Mouse (Mus musculus) midbrain, postnatal 0 days (tissue): ENCODE data around the gene Csnk1e. TPM values are rescaled to one million over a fixed set of nuclear protein-coding genes. Genes with fewer than 3 reads are reported as not detected.
"Not testable (repeated sequence)": the region's sequence is repeated elsewhere in the genome, so short reads cannot be mapped to it uniquely, and the experiment has no call there.

Experiments used
- ATAC-seq: fragments of 200-750 bp; cut with Nextera tagmentation; 2 replicates; pipeline ENCODE4 v1.8.0; 2017; ENCODE audit warnings: moderate number of reproducible peaks, mild to moderate bottlenecking, moderate TSS enrichment, moderate library complexity; ENCODE audit not compliant: low FRiP score
- DNase-seq: peaks from one replicate; pipeline ENCODE4 v3.0.0-alpha.2; 2015; ENCODE audit warnings: low spot score
- H3K27ac ChIP-seq: fragments of 300-500 bp; sonication (generic); 2 replicates; pipeline ENCODE4 v1.5.1; 2014; ENCODE audit warnings: low read depth, mild to moderate bottlenecking, low read length, mixed read lengths
- H3K27me3 ChIP-seq: fragments of 300-500 bp; sonication (generic); 2 replicates; pipeline ENCODE4 v1.6.1; 2014; ENCODE audit warnings: low read length, control low read depth, mixed read lengths; ENCODE audit not compliant: insufficient read depth
- H3K36me3 ChIP-seq: fragments of 300-500 bp; sonication (generic); 2 replicates; pipeline ENCODE4 v1.6.1; 2014; ENCODE audit warnings: low read length, control low read depth, mixed read lengths; ENCODE audit not compliant: insufficient read depth
- H3K4me1 ChIP-seq: fragments of 300-500 bp; sonication (generic); 2 replicates; pipeline ENCODE4 v1.6.1; 2014; ENCODE audit warnings: mild to moderate bottlenecking, control low read depth, antibody characterized with exemption, low read length, mixed read lengths; ENCODE audit not compliant: insufficient read depth
- H3K4me2 ChIP-seq: fragments of 300-500 bp; sonication (generic); 2 replicates; pipeline ENCODE4 v1.6.1; 2014; ENCODE audit warnings: low read depth, mild to moderate bottlenecking, low read length, mixed read lengths; ENCODE audit not compliant: poor library complexity, severe bottlenecking
- H3K4me3 ChIP-seq: fragments of 300-500 bp; sonication (generic); 2 replicates; pipeline ENCODE4 v1.5.1; 2014; ENCODE audit warnings: low read depth, mild to moderate bottlenecking, low read length, moderate library complexity
- H3K9ac ChIP-seq: fragments of 300-500 bp; sonication (generic); replicated peaks from 2 replicates; pipeline ENCODE4 v1.6.1; 2014; ENCODE audit warnings: mild to moderate bottlenecking, low read length, moderate library complexity, mixed read lengths; ENCODE audit not compliant: poor library complexity, severe bottlenecking
- H3K9me3 ChIP-seq: fragments of 300-500 bp; sonication (generic); 2 replicates; pipeline ENCODE4 v1.6.1; 2016; ENCODE audit warnings: low read length, control low read depth
- CTCF ChIP-seq: IDR thresholded peaks from 2 replicates; pipeline ENCODE4 v1.5.1; 2016; ENCODE audit warnings: antibody characterized with exemption, mild to moderate bottlenecking
- WGBS: fragments of 180-500 bp; shearing (Covaris S2); extraction: QIAGEN DNeasy Blood & Tissue Kit; methylation state at CpG from one replicate; pipeline ENCODE4 v1.1.7; 2014; 5-methylcytosine and 5-hydroxymethylcytosine counted together
- polyA plus RNA-seq: library from polyadenylated mRNA; unstranded; fragments of >200 nt; fragmentation: Nextera tagmentation; extraction: Ambion mirVana; gene quantifications from 2 replicates; pipeline ENCODE4 v1.2.1, GENCODE M21; 2015
- total RNA-seq: library from RNA; depleted of rRNA; stranded (reverse); fragments of >200 nt; gene quantifications from 2 replicates; pipeline ENCODE4 v1.2.3, GENCODE M21; 2014

The Csnk1e gene
- total and polyA plus RNA-seq, 2 experiments from 2014 or later = 195 to 378 TPM

DNA sequence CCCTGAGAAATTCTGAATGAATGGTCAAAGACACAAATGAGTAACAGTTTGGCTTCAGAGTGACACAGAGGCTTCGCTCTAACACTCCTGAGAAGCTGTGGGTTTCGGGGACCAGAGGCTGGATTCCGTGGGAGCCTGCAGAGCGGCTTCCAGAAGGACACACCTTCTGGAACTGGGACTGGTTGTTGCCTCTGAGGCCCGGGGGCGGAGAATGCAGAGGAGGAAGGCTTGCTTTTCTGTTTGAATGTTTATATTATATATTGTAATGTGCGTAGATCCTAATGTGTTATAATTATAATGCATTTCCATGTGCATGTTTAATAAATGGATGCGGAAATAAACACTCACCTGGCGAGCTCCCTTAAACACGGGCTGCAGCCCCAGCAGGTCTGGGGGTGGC is 15.7 kb upstream of the Csnk1e start:
- Histone ChIP-seq H3K9ac (no peak overlapping the region), H3K9me3 (no peaks in the 10 kb centered on the region), H3K36me3 (no peaks in the 10 kb centered on the region), H3K4me1 (no peaks in the 10 kb centered on the region), H3K27ac (no peak overlapping the region), H3K27me3 (no peaks in the 10 kb centered on the region), H3K4me2 (peak overlapping the region; percentile 31), H3K4me3 (peak overlapping the region; percentile 22; the same call in 1 of the 2 replicates)
- DNase-seq (no peak), ATAC-seq (no peak)
- WGBS = 54% methylated on average over 10 of the region's 10 CpGs
- TF ChIP-seq CTCF = no peak

DNA sequence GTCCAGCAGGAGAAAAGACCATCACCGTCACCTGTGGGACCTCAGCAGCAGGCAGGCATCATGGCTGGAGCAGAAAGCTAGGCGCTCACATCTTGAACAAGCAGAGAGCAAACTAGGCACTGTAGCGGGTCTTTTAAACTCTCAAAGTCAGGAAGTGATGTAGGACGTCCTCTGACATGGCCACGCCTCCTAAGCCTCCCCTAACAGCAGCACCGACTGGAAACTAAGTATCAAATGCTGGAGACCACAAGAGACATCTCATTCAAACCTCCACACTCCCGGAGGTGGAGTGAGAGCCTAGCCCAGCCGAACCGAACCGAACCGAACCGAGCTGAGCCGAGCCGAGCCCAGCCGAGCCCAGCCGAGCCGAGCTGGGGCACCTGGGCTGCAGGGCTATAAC is 15.2 kb upstream of the Csnk1e start:
- Histone ChIP-seq H3K27me3 (no peaks in the 10 kb centered on the region), H3K27ac (no peak overlapping the region), H3K9me3 (no peaks in the 10 kb centered on the region), H3K4me3 (peak overlapping the region; percentile 22; the same call in 1 of the 2 replicates), H3K4me1 (no peaks in the 10 kb centered on the region), H3K36me3 (no peaks in the 10 kb centered on the region), H3K9ac (no peak overlapping the region), H3K4me2 (peak overlapping the region; percentile 31)
- WGBS = 32% methylated on average over 17 of the region's 17 CpGs
- TF ChIP-seq CTCF = no peak
- no peak for DNase-seq
- no peak for ATAC-seq

DNA sequence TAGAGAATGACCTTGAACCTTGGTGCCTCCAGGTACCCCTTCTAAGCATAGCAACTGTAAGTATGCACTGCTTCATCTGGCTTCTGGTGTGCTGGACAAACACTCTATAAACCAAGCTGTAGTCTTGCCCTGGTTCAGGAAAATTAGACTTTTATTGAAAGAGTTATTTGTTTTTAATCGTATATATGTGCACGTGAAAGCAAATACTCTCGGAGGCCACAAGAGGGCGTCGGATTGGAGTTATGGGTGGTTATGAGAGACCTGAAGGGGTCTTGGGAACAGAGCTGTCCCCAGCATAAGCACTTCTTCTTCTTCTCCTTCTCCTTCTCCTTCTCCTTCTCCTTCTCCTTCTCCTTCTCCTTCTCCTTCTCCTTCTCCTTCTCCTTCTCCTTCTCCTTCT is 14.2 kb upstream of the Csnk1e start:
- 63% methylated on average over 5 of the region's 5 CpGs for WGBS

DNA sequence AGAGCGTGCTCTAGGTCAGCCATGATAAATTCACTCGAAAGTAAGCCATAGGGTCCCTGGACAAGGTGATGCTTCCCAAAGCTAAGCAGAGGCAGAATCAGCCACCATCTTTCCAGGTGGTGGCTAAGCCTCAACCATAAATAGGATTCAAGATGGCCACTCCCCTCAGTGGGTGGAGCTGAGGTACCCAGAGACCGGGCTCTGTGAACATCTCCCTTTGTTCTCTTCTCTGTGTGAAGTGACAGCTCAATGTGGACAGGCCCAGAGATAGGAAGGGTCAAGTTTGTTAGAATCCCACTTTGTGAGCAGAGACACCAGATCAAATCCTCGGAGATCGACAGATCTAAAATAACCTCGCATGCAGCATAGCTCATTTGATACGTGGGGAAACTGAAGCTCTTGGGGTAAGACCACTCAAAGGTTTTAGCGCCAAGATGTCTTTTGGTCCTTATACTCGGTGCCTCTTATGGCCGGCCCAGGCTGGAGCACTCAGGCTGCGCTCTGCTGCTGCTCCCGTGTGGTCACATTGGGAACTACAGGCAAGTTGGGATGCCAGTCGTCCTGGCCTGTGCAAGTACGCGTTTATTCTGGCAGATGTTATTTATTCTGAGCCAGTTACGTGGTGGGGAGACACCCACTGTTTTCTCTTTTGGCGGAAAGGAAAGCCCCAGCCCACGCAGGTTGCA is 11.4 kb upstream of the Csnk1e start:
- 0 out of 2 replicates have a peak, but pooled peaks cover 2% of the 10 kb centered on the region for H3K27me3 ChIP-seq
- H3K4me1 ChIP-seq = no peaks in the 10 kb centered on the region
- H3K4me2 ChIP-seq = no peak overlapping the region
- peak; percentile 99 for TF ChIP-seq CTCF
- H3K9ac ChIP-seq = 0 out of 2 replicates have a peak overlapping the region, but pooled peaks have one; percentile 8
- H3K4me3 ChIP-seq = no peak overlapping the region
- 6% methylated on average over 18 of the region's 18 CpGs for WGBS
- no peaks in the 10 kb centered on the region for H3K36me3 ChIP-seq
- DNase-seq = peak; percentile 81
- peak; percentile 87 for ATAC-seq
- H3K27ac ChIP-seq = no peak overlapping the region
- H3K9me3 ChIP-seq = no peaks in the 10 kb centered on the region

More for the DNA sequence above, 14.2 kb upstream of the Csnk1e start:
- Histone ChIP-seq H3K9ac (no peak overlapping the region), H3K27me3 (no peaks in the 10 kb centered on the region), H3K4me1 (no peaks in the 10 kb centered on the region), H3K4me3 (no peak overlapping the region), H3K9me3 (no peaks in the 10 kb centered on the region), H3K27ac (no peak overlapping the region), H3K36me3 (no peaks in the 10 kb centered on the region), H3K4me2 (no peak overlapping the region)
- no peak for TF ChIP-seq CTCF
- DNase-seq = no peak
- no peak for ATAC-seq

DNA sequence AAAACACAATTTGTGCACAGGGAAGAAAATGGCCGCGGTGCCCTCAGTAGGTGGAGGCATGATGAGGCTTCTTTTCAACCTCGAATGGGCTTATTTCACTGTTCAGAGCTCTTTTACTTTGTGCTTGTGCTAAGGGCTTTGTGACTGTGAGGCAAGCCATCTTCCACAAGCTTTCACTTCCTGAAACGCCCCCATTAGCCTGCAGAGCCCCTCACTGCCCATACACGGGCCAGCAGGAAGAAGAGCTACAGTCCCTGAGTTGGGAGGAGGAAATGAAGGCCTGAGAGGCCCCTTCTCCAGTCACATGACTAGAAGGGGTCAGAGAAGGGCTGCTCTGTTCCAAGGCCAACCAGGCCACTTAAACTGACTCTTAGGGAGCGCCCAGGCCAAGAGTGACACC is 1.2 kb upstream of the Csnk1e start:
- H3K4me2 ChIP-seq = no peak overlapping the region
- H3K4me1 ChIP-seq = 0 out of 2 replicates have a peak, but pooled peaks cover 6% of the 10 kb centered on the region
- no peak for ATAC-seq
- H3K9me3 ChIP-seq = no peaks in the 10 kb centered on the region
- no peak for TF ChIP-seq CTCF
- DNase-seq = no peak
- H3K36me3 ChIP-seq = no peaks in the 10 kb centered on the region
- H3K27me3 ChIP-seq = no peaks in the 10 kb centered on the region
- H3K4me3 ChIP-seq = no peak overlapping the region
- 74% methylated on average over 6 of the region's 6 CpGs for WGBS
- H3K27ac ChIP-seq = no peak overlapping the region
- no peak overlapping the region for H3K9ac ChIP-seq

DNA sequence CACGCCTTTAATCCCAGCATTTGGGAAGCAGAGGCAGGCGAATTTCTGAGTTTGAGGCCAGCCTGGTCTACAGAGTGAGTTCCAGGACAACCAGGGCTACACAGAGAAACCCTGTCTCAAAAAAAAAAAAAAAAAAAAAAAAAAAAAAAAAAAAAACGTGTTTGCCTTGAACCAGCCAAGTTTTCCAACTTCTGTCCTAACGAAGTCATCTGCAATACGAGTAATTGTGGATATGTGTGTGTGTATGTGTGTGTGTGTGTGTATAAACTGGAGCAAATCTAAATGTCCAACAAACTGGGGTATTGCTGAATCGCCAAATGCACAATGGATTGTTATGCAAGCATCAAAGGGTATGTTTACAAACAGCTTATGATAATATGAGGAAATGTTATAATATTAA is 738 bp upstream of the Csnk1e start:
- not testable (repeated sequence) for DNase-seq, H3K9ac ChIP-seq, ATAC-seq, H3K4me3 ChIP-seq, H3K36me3 ChIP-seq, H3K4me2 ChIP-seq, H3K9me3 ChIP-seq, H3K4me1 ChIP-seq, H3K27ac ChIP-seq, H3K27me3 ChIP-seq
- WGBS = 50% methylated on average over 6 of the region's 6 CpGs
